Mouse (Mus musculus): ENCODE measurements around the gene Mrtfa. TPM values are rescaled to one million over a fixed set of nuclear protein-coding genes. Genes with fewer than 3 reads are reported as not detected.

Mrtfa gene
- polyA plus RNA-seq, 1 experiment: 66.0 TPM

DNA sequence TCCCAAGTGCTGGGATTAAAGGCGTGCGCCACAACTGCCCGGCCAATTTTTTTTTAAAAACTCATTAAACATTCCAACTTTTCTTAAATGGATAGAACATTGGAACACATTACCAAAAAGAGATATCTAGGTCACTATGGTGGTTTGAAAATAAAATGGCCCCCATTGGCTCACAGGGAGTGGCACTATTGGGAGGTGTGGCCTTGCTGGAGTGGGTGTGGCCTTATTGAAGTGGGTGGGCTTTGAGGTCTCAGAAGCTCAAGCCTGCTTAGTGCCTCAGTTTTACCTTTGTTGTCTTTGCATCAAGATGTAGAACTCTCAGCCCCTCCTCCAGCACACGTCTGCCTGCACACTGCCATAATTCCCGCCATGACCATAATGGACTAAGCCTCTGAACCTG is 11.9 kb upstream of the Mrtfa start:
- H3K4me3 ChIP-seq (ENCODE audit: insufficient read depth, low read length): no peak overlapping the region
- no peak overlapping the region for H3K27ac ChIP-seq (ENCODE audit: insufficient read depth, low read depth, low read length)
- TF ChIP-seq POLR2A (IDR thresholded peaks at IDR 0.05; ENCODE audit: borderline replicate concordance, low read depth, low read length): no peak
- no peak for TF ChIP-seq CTCF (IDR thresholded peaks at IDR 0.05; ENCODE audit: low read depth, low read length)
- peaks cover 7% of the 10 kb centered on the region for H3K4me1 ChIP-seq (ENCODE audit: control insufficient read depth, insufficient read depth, low read length)

- H3K4me1 ChIP-seq (ENCODE audit: control insufficient read depth, insufficient read depth, low read length): peaks cover 19% of the 10 kb centered on the region
- no peak overlapping the region for H3K27ac ChIP-seq (ENCODE audit: insufficient read depth, low read depth, low read length)
- no peak for TF ChIP-seq POLR2A (IDR thresholded peaks at IDR 0.05; ENCODE audit: borderline replicate concordance, low read depth, low read length)
- no peak for TF ChIP-seq CTCF (IDR thresholded peaks at IDR 0.05; ENCODE audit: low read depth, low read length)
- H3K4me3 ChIP-seq (ENCODE audit: insufficient read depth, low read length): peak overlapping the region; percentile 37; the same call in 1 of the 2 replicates
Observed at GRCm38 (mm10) chr15:81199372-81199959, 8.9 kb upstream of the Mrtfa start.

DNA sequence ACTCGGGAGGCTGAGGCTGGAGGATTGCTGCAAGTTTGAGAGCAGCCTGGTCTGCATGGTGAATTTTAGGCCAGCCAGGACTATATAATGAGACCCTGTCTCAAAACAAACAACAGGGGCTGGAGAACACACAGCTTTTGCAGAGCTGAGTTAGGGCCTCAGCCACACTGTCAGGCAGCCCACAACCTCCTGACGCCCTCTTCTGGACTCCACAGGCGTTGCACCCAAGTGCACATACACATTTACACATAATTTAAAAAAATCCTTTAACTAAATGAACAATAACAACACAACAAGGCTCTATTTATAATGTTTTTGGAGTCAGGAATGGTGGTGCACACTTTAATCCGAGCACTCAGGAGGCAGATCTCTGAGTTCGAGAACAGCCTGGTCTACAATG is 7.9 kb upstream of the Mrtfa start:
- Histone ChIP-seq H3K4me3 (ENCODE audit: insufficient read depth, low read length) (no peak overlapping the region), H3K4me1 (ENCODE audit: control insufficient read depth, insufficient read depth, low read length) (peaks cover 19% of the 10 kb centered on the region), H3K27ac (ENCODE audit: insufficient read depth, low read depth, low read length) (no peak overlapping the region)
- TF ChIP-seq POLR2A (IDR thresholded peaks at IDR 0.05; ENCODE audit: borderline replicate concordance, low read depth, low read length) (no peak), CTCF (IDR thresholded peaks at IDR 0.05; ENCODE audit: low read depth, low read length) (no peak)

GRCm38 (mm10) chr15:81197197-81197596 is 6.6 kb upstream of the Mrtfa start:
- TF ChIP-seq CTCF (IDR thresholded peaks at IDR 0.05; ENCODE audit: low read depth, low read length) (no peak), POLR2A (IDR thresholded peaks at IDR 0.05; ENCODE audit: borderline replicate concordance, low read depth, low read length) (no peak)
- Histone ChIP-seq H3K4me3 (ENCODE audit: insufficient read depth, low read length) (no peak overlapping the region), H3K4me1 (ENCODE audit: control insufficient read depth, insufficient read depth, low read length) (peaks cover 19% of the 10 kb centered on the region), H3K27ac (ENCODE audit: insufficient read depth, low read depth, low read length) (no peak overlapping the region)

- Histone ChIP-seq H3K27ac (ENCODE audit: insufficient read depth, low read depth, low read length) (no peak overlapping the region), H3K4me3 (ENCODE audit: insufficient read depth, low read length) (no peak overlapping the region), H3K4me1 (ENCODE audit: control insufficient read depth, insufficient read depth, low read length) (peaks cover 26% of the 10 kb centered on the region)
- no peak for TF ChIP-seq POLR2A (IDR thresholded peaks at IDR 0.05; ENCODE audit: borderline replicate concordance, low read depth, low read length)
- TF ChIP-seq CTCF (IDR thresholded peaks at IDR 0.05; ENCODE audit: low read depth, low read length): no peak
Observed at GRCm38 (mm10) chr15:81195447-81195846, 4.9 kb upstream of the Mrtfa start.

DNA sequence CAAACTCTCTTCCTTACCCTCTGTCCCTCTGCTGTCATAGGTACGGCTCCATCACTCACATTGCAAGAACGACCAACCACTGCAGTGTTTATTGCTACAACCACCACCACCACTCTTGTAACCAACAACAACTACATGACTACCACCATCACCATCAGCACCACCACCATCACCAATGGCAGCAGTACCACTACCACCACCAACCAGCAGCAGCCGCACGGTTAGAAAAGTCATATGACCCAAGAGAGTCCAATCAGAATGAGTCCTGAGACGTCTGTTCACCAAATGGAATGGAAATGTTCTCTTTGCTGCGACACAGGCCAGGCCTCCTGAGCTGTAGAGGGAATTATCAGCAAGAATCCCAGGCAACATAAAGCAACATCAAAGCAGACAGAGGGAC is 4.2 kb upstream of the Mrtfa start:
- H3K4me3 ChIP-seq (ENCODE audit: insufficient read depth, low read length): no peak overlapping the region
- TF ChIP-seq POLR2A (IDR thresholded peaks at IDR 0.05; ENCODE audit: borderline replicate concordance, low read depth, low read length) (no peak), CTCF (IDR thresholded peaks at IDR 0.05; ENCODE audit: low read depth, low read length) (no peak)
- H3K27ac ChIP-seq (ENCODE audit: insufficient read depth, low read depth, low read length): no peak overlapping the region
- peaks cover 26% of the 10 kb centered on the region for H3K4me1 ChIP-seq (ENCODE audit: control insufficient read depth, insufficient read depth, low read length)

GRCm38 (mm10) chr15:81192858-81193257 is 2.3 kb upstream of the Mrtfa start:
- Histone ChIP-seq H3K4me1 (ENCODE audit: control insufficient read depth, insufficient read depth, low read length) (peaks cover 32% of the 10 kb centered on the region), H3K27ac (ENCODE audit: insufficient read depth, low read depth, low read length) (no peak overlapping the region), H3K4me3 (ENCODE audit: insufficient read depth, low read length) (no peak overlapping the region)
- no peak for TF ChIP-seq CTCF (IDR thresholded peaks at IDR 0.05; ENCODE audit: low read depth, low read length)
- TF ChIP-seq POLR2A (IDR thresholded peaks at IDR 0.05; ENCODE audit: borderline replicate concordance, low read depth, low read length): no peak

DNA sequence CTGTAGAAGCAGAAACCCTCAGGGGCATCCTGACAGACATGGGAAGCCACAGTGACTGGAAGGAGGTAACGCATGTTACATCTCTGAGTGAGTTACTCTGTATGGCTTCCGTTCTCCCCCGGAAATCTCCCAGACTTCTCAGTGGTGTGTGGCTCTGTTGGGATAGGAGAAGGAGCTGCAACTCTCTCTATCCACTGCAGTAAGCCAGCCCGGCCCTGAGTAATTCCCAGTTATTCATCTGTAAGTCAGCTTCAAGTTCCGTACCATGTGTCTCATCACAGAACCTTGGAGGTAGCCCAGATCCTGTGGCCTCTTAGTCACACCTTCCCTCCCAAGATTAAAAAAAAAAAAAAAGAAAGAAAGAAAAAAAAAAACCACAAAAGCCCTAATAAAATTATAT is 1.8 kb upstream of the Mrtfa start:
- no peak overlapping the region for H3K27ac ChIP-seq (ENCODE audit: insufficient read depth, low read depth, low read length)
- no peak overlapping the region for H3K4me3 ChIP-seq (ENCODE audit: insufficient read depth, low read length)
- peaks cover 33% of the 10 kb centered on the region for H3K4me1 ChIP-seq (ENCODE audit: control insufficient read depth, insufficient read depth, low read length)
- TF ChIP-seq POLR2A (IDR thresholded peaks at IDR 0.05; ENCODE audit: borderline replicate concordance, low read depth, low read length) (no peak), CTCF (IDR thresholded peaks at IDR 0.05; ENCODE audit: low read depth, low read length) (no peak)

DNA sequence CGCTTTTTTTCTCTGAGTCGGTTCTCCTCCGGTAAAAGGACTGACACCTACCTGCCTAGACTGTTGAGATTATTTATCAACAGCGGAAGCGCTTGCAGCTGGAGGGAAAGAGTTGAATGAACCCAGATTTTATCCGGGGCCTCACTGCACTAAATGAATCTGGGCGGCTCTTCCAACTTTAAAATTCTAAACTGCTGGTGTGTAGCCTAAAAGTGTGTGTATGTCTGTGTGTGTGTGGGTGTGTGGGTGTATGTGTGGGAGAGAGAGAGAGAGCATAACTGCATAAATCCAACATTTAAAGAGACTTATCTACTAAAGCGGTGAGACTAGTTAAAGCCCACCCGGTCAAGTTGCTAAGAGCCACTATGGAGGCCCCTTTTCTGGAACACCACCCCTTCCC is 746 bp upstream of the Mrtfa start:
- peak overlapping the region; percentile 28; the same call in 1 of the 2 replicates for H3K27ac ChIP-seq (ENCODE audit: insufficient read depth, low read depth, low read length)
- peak overlapping the region; percentile 72 for H3K4me3 ChIP-seq (ENCODE audit: insufficient read depth, low read length)
- peaks cover 32% of the 10 kb centered on the region for H3K4me1 ChIP-seq (ENCODE audit: control insufficient read depth, insufficient read depth, low read length)
- TF ChIP-seq CTCF (IDR thresholded peaks at IDR 0.05; ENCODE audit: low read depth, low read length): no peak

- TF ChIP-seq POLR2A (IDR thresholded peaks at IDR 0.05; ENCODE audit: borderline replicate concordance, low read depth, low read length) (no peak), CTCF (IDR thresholded peaks at IDR 0.05; ENCODE audit: low read depth, low read length) (no peak)
- Histone ChIP-seq H3K4me1 (ENCODE audit: control insufficient read depth, insufficient read depth, low read length) (peaks cover 34% of the 10 kb centered on the region), H3K27ac (ENCODE audit: insufficient read depth, low read depth, low read length) (0 out of 2 replicates have a peak overlapping the region, but pooled peaks have one; percentile 9), H3K4me3 (ENCODE audit: insufficient read depth, low read length) (peak overlapping the region; percentile 99)
Observed at GRCm38 (mm10) chr15:81190011-81190629, 437 bp downstream of the Mrtfa start.
